Mouse (Mus musculus) central nervous system, embryonic 11.5 days (tissue): ENCODE results near the gene Tmem114. TPM values are rescaled to one million over a fixed set of nuclear protein-coding genes. Genes with fewer than 3 reads are reported as not detected.

Experiments
- polyA plus RNA-seq: library from polyadenylated mRNA; depleted of rRNA; stranded (reverse); fragments of >200 nt; gene quantifications from 2 replicates; pipeline ENCODE4 v1.2.3, GENCODE M21; 2012; rRNA removed

The Tmem114 gene
- 0.05 TPM in 1 of 2 replicates, not detected in the other for polyA plus RNA-seq

DNA sequence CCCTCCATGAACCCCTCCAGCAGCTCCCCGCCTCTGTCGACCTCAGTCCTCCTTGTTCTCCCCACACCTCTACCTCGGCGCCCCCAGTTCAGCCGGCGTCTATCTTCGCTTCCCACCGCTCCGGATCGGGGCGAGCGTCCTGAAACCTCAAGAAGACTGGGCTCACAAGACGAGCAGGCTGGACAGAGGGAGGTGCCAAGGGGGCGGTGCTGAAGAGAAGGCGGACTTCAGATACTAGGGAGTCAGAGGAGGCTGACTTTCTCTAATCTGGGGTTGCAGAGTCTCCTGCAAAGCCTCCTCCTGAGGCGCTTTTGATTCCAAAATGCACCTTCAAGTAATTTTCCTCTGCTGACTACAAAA lies at the start of gene Tmem114:
Gene Tmem114 (minus strand): TSS at position 166 of the 360 bp plus-strand sequence.

DNA sequence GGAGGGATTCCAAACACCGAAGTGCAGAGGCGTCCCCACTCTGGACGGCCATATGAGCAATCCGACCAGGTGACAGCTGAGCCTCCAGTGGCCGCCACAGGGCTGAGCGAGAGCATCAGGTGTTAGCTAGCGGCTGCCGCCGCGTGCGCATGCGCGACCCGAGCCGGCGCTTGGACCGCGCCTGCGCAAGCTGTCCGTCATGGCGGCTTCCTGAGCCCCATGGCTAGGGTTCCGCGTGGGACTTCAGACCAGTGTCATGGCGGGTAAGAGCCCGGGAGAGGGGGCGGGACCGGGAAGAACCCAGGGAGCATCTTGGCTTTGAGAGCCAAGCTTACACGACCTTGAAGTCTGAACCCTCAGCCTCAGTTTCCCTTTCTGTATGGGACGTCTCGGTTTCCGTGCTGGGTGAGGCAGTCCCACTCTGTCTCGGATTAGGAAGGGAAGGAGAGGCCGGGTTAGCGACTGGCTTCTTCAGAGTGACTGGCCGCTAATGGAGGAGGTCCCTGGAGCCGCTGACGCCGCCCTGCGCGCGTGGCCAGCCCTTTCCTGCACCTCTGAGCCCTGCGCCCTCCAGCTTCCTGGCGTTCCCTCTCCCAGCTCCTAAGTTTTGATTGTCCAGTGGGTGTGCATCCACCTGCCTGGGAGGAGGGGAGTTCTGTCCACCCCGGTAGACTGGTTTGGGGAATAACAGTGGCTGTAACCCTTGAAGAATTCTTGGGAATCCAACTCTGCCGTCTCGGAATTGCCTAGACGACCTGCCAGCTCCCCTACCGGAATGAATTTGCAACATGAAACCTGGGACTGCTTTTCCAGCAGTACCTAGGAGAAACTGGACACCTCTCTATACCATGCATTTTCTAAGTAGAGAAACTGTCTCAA lies 45.9 kb upstream of the Tmem114 start, which contains the start of gene Mettl22:
Gene Mettl22 (plus strand): TSS at position 186 of the 879 bp plus-strand sequence.

Other genes starting within 250 kb of the Tmem114 start
- 38.9 and 40.7 TPM in 2 replicates for gene Mettl22, start 45.7 kb upstream of the Tmem114 start, polyA plus RNA-seq
- 13.7 and 26.3 TPM in 2 replicates for gene Abat, start 88.3 kb upstream of the Tmem114 start, polyA plus RNA-seq
- 35.8 and 53.2 TPM in 2 replicates for gene Pmm2, start 212.5 kb upstream of the Tmem114 start, polyA plus RNA-seq
- 18.0 and 22.4 TPM in 2 replicates for gene Tmem186, start 212.6 kb upstream of the Tmem114 start, polyA plus RNA-seq
- gene Carhsp1, start 247.0 kb upstream of the Tmem114 start, polyA plus RNA-seq: 103 and 112 TPM in 2 replicates